Mouse (Mus musculus) cerebellum, postnatal 4 days (tissue): ENCODE results near the gene Gm13762.
"Not testable (repeated sequence)": the region's sequence is repeated elsewhere in the genome, so short reads cannot be mapped to it uniquely, and the experiment has no call there.

Source experiments
- DNase-seq, 2 experiments: peaks; one replicate each; pipeline ENCODE4 v3.0.0; 2022; ENCODE audit warnings: low spot score in 2 of 2, mixed read lengths in 1 of 2

The Gm13762 gene

GRCm38 (mm10) chr2:88980181-88980580 lies at the start of gene Gm13762:
Gene Gm13762, minus strand, starts transcription at chr2:88980281.
- no peak for DNase-seq

GRCm38 (mm10) chr2:89021436-89021835 lies 41.4 kb upstream of the Gm13762 start:
- not testable (repeated sequence) for DNase-seq

GRCm38 (mm10) chr2:89018240-89018639 lies 38.2 kb upstream of the Gm13762 start, which contains the start of gene Olfr1216:
Gene Olfr1216, minus strand, starts transcription at chr2:89018340.
- no peak for DNase-seq

- DNase-seq = no peak
Measured at GRCm38 (mm10) chr2:89006873-89007272, 26.8 kb upstream of the Gm13762 start, which contains the start of gene Olfr1215. Gene Olfr1215, minus strand, starts transcription at chr2:89006973.

- DNase-seq = no peak
Measured at GRCm38 (mm10) chr2:88992553-88992952, 12.5 kb upstream of the Gm13762 start, which contains the start of gene Olfr1214. Gene Olfr1214, minus strand, starts transcription at chr2:88992653.

GRCm38 (mm10) chr2:88953669-88954068 lies 26.4 kb downstream of the Gm13762 start, which contains the start of gene Olfr1212:
Gene Olfr1212, plus strand, starts transcription at chr2:88953969.
- no peak for DNase-seq

- DNase-seq = no peak
Measured at GRCm38 (mm10) chr2:88938011-88938410, 42.1 kb downstream of the Gm13762 start, which contains the start of gene Olfr1211. Gene Olfr1211, minus strand, starts transcription at chr2:88938111.
